Mouse (Mus musculus) kidney, adult 8-10 months (tissue): ENCODE measurements around the gene Kank2.
A peak's percentile ranks its signal among the peaks of the same experiment; 100 is the strongest.

Experiments
- DNase-seq, 2 experiments: peaks; one replicate each; pipeline ENCODE4 v3.0.0; 2022

Gene Kank2

DNA sequence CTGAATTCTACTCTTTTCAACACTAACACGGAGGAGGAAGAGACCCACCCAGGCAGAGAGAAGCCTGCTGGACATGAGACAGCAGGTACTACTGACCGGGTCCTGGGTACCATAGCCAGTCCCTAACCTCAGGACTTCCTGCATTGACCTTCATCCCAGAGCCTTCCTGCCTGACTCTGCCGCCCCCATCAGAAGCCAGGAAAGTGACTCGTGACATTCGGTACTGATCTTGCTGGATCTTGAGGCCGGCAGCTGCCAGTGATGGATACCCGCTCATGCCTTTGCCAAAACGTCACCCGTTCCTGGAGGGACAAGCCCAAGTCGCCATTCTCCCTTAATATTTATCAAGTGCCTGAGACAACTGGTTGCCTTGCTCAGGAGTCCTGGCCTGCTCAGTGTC lies 50.1 kb downstream of the Kank2 start:
- DNase-seq: no peak

- peak; percentile 63 to 66 for DNase-seq
These were observed 50.5 kb downstream of the Kank2 start for GRCm38 (mm10) chr9:21748033-21748432.

DNA sequence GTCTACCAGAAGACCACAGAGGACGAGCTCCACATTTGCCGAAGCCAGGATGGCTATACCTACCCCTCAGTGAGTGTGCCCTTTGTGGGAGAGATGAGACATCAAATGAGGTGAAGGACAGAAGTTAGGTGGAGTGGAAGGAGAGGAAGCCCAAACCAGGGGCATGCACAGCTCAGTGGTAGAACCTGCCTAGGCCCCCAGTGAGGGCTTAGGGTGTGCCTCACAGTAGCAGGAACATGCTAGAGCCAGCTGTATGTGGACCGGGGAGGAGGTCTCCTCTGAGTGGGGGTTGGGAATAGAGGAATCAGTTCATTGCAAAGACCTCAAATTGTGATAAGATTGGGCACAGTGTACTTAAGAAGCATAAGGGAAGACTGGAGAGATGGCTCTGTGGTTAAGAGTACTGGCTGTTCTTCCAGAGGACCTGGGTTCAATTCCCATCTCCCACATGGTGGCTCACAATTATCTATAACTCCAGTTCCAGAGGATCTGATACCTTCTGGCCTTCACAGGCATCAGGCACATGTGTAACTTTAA lies 51.2 kb downstream of the Kank2 start:
- no peak for DNase-seq

- no peak for DNase-seq
These were observed 57.0 kb downstream of the Kank2 start for GRCm38 (mm10) chr9:21741514-21741913.

DNA sequence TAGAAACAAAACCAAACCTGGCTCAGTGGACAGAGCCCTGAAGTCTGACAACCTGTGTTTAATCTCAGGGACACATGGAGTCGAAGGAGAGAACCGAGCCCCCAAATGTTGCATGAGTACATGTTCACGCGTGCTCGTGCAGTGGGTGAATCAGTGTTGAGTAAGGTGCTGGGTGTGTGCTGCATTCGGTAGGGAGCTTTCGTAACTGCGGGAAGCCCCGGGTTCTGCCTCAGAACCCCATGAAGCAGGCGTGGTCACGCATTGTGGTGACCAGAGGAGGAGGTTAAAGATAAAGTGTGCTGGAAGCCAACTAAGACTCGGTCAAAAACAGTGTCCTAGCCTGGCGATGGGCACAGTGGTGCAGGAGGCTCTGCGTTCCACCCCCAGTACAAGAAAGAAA lies 58.1 kb downstream of the Kank2 start:
- no peak for DNase-seq

GRCm38 (mm10) chr9:21738776-21739175 lies 59.8 kb downstream of the Kank2 start:
- no peak for DNase-seq

- no peak for DNase-seq
These were observed 61.4 kb downstream of the Kank2 start for GRCm38 (mm10) chr9:21737188-21737587.

- DNase-seq: peak; percentile 64 to 86
These were observed 62.0 kb downstream of the Kank2 start for GRCm38 (mm10) chr9:21736580-21736979.

GRCm38 (mm10) chr9:21735126-21735525 lies 63.4 kb downstream of the Kank2 start:
- DNase-seq: no peak

DNA sequence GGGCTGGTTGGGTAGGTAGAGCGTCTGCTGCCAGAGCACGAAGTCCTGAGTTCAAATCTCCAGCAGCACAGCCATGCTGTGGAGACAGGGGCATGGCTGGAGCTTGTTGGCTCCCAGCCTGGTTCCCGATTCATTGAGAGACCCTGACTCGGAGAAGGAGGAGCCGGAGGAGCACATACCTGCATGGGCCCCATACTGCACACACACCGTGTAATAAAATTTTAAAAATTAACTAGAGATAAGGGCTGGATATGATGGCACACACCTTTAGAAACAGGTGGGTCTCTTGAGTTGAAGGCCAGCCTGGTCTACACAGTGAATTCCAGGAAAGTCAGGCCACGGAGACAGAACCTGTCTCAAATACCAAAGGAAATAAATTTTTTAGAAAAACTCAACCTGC lies 64.6 kb downstream of the Kank2 start:
- DNase-seq: no peak

- no peak for DNase-seq
These were observed 65.1 kb downstream of the Kank2 start for GRCm38 (mm10) chr9:21733446-21733845.

DNA sequence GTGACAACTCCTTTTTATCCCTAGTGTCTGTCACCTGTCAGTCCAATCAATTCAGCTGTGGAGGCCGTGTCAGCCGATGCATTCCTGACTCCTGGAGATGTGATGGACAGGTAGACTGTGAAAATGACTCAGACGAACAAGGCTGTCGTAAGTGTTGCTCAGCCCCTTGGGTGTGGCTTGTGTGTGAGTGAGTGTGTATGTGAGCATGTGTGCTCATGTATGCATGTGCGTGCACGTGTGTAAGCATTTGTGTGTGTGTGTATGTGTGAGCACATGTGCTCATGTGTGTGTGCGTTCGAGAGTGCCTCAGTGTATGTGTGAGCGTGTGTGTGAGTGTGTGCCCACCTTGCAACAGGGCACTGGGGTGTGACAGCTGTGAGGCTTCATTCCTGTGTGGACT lies 66.3 kb downstream of the Kank2 start:
- DNase-seq: no peak

DNA sequence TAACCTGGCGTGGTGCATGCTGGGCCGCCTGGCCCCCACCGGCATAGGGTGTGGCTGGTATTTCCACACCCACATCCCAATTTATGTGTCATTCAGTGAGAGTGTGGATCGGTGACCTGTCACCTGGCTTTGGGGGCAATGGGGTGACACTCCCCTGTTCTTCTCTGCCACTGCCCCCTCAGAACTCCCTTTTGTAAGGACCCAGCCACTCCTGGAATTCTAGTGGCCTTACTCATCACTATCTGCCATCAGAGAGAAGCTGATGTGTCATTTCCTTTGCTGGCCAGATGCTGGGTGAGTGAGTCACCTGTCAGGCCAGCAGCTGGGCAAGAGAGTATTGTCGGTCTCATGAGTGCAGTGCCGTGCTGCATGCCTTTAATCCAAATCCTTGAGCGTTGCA lies 69.3 kb downstream of the Kank2 start:
- DNase-seq: no peak

DNA sequence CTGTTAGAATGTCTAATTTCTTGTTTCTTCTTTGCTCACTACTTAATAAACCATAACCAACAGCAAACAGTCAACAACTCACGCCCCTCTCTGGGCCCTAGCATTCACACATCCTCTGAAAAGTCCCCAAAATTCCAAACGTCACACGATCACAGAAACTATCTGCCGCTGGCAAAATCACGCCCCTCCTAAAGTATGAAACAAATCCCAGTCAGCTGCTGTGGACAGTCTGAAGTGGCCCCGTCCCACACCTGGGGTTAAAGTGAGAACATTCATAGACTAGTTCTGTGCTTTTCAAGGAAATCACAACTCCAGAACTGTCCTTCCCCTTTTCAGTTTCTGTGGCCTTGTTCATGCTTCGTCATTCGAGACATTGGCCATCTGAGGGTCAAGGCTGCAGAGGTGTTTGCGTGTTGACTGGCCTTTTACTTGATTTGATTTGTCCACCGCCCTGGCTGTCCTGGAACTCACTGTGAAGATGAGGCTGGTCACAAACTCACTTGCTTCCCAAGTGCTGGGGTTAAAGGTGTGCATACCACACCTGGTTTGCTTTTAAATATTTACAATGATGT lies 70.2 kb downstream of the Kank2 start:
- no peak for DNase-seq

- DNase-seq: no peak
These were observed 72.1 kb downstream of the Kank2 start for GRCm38 (mm10) chr9:21726218-21726975.

DNA sequence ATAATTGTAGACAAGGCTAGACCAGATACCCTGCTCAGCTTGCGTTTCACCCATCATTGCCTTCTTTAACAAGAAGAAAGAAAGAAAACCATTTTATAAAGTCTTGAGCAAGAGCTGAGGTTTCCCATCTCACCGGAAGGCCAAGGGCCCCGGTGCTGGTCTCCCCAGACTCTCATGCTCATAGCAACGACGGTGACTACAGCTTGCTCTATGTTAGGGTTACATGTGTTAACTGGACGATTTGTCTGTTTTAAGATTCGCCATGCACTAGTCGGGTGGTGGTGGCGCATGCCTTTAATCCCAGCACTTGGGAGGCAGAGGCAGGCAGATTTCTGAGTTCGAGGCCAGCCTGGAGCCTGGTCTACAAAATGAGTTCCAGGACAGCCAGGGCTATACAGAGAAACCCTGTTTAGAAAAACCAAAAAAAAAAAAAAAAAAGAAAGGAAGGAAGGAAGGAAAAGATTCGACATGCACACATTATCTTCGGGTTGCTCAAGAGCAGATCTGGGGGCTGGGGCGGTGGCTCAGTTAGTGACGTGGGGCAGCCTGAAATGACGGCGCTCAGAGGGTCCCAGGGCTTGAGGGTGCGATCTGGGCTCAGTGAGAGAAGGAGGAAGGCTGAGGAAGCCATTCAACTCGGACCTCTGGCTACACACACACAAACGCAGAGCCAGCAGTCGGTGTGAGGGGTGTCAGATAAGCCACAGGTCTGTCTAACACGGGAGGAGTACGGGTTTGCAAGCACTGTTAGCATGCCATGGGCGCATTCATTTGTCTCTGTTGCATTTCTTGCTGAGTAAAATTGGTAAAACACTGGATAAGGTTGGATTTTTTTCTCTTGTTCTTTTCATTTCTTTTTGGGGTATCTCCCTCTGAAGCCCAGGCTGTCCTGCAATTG lies 73.1 kb downstream of the Kank2 start:
- DNase-seq: no peak

- peak; percentile 88 to 94 for DNase-seq
These were observed 74.4 kb downstream of the Kank2 start for GRCm38 (mm10) chr9:21724147-21724536.

DNA sequence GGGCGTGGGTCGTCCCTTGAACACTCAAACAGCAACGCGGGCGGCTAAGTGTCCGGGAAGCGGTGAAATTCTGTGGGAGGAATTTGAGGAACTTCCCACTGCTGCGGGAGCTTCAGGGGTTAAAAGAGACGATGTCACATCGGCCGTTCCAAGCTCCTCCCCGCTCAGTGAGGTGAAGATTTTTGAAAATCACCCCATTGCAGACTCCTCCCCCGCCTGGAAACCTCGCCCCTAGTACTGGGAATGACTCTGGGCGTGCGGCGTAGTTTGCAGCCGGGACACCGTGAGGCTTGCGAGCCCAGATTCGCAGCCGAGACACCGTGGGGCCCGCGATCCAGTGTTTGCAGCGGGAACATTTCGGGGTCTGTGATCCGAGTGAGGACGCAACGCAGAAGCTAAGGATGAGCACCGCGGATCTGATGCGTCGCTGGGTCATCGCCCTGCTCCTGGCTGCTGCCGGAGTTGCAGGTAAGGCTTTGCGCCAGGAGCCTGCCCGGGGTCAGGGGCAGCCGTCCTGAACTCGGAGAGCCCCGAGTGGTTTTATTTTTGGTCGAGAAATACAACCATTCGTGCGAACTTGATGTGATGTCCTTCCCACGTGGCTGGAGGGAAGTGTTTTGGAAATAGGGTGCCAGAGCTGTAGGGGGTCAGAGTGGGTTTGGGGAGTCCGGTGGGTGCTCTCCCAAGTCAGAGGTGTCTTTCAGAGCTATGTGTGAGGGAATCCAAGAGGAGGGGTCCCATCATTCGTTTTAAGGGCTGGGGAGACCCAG lies 75.0 kb downstream of the Kank2 start, which contains the start of gene Ldlr:
TSS of gene Ldlr (plus strand) at position 107 of the 770 bp plus-strand sequence.
- peak; percentile 84 to 85 for DNase-seq

GRCm38 (mm10) chr9:21721036-21721435 lies 77.5 kb downstream of the Kank2 start:
- no peak for DNase-seq

DNA sequence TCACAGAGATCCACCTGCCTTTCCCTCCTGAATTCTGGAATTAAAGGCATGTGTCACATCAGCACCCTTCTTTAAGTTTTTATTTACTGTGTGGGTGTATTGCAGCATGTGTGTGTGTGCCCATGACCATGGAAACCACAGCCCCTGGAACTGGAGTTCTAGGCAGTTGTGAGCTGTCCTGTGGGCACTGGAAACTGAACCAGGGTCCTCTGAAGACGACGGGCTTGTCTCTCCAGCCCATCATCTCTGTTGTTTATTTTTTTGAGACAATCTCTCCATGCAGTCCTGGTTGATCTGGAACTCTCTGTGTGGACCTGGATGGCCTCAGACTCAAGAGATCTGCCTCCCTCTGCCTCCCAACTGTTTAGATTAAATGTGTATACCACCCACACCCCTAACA lies 81.5 kb downstream of the Kank2 start:
- DNase-seq: no peak
